Mouse (Mus musculus): ENCODE measurements at regions not wholly inside any gene's neighbourhood (a gene's known extent, or its start where the extent isn't known, plus 50 kb on each side); places are given as distances from the start of the nearest gene placed in this dataset.

- Histone ChIP-seq H3K4me1 (no peaks in the 10 kb centered on the region), H3K36me3 (no peaks in the 10 kb centered on the region), H3K4me3 (no peak overlapping the region), H3K4me2 (replicated peaks) (no peak overlapping the region), H3K27ac (no peak overlapping the region), H3K9me3 (replicated peaks) (no peaks in the 10 kb centered on the region), H3K9ac (no peak overlapping the region), H3K27me3 (no peaks in the 10 kb centered on the region)
- WGBS: 86% methylated on average over 8 of the region's 8 CpGs
- no peak for ATAC-seq (ENCODE audit: low FRiP score)
Observed at GRCm38 (mm10) chr2:147647972-147648371, 286.2 kb downstream of the Pax1 start.

DNA sequence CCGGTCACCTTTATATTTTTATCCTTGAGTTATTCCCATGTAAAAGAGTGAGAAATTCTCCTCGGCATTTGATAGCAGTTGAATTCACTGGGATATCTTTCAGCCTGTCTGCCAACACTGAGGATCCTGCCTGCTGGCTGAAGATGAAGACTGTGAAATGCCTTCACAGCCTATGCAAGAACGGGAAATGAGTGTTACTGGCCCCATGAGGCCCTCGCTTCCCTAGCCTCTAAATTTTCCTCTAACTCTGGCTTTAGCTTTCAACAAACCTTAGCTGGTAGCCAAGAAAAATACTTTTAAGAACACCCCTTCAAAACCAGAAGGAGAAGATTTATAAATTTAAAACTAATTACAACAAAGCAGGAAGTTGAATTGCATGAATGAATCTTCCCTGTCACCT lies 285.8 kb downstream of the Pax1 start:
- H3K9ac ChIP-seq: no peak overlapping the region
- ATAC-seq (ENCODE audit: low FRiP score): no peak
- no peak overlapping the region for H3K4me3 ChIP-seq
- no peaks in the 10 kb centered on the region for H3K27me3 ChIP-seq
- no peaks in the 10 kb centered on the region for H3K9me3 ChIP-seq (replicated peaks)
- no peak overlapping the region for H3K27ac ChIP-seq
- 81% methylated on average over 4 of the region's 4 CpGs for WGBS
- no peaks in the 10 kb centered on the region for H3K36me3 ChIP-seq
- no peak overlapping the region for H3K4me2 ChIP-seq (replicated peaks)
- no peaks in the 10 kb centered on the region for H3K4me1 ChIP-seq

DNA sequence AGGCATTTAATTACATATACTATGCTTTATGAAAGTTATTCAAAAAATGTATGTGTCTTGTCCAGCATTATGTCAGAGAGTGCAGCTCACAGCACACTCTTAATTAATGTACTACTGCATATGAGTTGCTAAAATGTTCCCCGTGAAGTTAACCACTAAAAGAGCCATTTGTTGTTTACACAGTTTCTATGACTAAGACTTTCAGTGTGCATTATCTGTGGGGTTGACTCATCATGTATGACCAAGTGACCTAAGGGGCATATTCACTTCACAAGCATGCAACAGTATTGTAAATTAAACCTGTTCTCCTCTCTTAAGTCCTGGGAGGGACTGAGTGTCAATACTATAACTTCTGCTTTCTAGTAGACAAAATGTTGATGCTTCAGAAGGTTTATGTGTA lies 276.2 kb downstream of the Pax1 start:
- Histone ChIP-seq H3K36me3 (no peaks in the 10 kb centered on the region), H3K9me3 (replicated peaks) (no peaks in the 10 kb centered on the region), H3K4me3 (no peak overlapping the region), H3K27ac (no peak overlapping the region), H3K9ac (no peak overlapping the region), H3K4me2 (replicated peaks) (no peak overlapping the region), H3K4me1 (0 out of 2 replicates have a peak, but pooled peaks cover 1% of the 10 kb centered on the region), H3K27me3 (no peaks in the 10 kb centered on the region)
- no peak for ATAC-seq (ENCODE audit: low FRiP score)
- 92% methylated on average over 1 of the region's 1 CpGs for WGBS

DNA sequence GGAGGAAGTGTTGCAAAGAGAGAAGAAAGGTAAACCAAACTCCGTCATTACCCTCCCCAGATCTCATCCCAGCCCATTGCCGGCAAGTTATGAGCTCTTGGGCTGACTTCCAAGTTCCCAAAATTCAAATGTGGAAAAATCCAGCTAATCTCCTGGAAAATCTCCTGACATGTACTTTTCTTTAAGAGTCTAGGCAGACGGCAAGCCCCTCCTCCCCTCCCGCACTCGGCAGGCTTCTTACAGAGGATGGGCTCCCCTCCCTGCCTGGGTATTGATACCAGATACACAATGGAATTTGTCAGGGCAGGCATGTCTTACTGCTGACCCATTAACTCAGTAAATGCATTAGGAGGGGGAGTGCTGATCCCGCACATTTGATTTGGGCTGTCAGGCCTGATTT lies 271.0 kb downstream of the Pax1 start:
- no peak for ATAC-seq (ENCODE audit: low FRiP score)
- 42% methylated on average over 6 of the region's 6 CpGs for WGBS

DNA sequence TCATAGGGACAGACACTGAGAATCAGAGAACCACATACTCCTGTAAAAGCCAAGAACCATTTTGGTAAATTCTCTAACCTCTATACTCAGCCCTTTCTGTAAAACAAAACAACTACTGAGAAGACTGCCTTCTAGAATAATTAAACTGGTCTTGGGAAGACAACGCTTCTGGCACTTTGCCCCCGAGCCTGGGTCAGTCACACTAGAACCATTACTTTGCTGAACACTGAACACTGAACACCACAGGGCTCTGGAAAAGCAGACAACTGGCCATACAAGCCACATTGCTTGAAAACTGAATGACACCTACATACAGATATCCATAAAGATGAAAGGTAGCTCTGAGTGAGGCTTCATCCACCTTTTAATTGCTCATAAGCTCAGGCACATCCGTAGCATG lies 268.0 kb downstream of the Pax1 start:
- no peak overlapping the region for H3K4me3 ChIP-seq
- no peak overlapping the region for H3K4me2 ChIP-seq (replicated peaks)
- no peaks in the 10 kb centered on the region for H3K9me3 ChIP-seq (replicated peaks)
- no peak for ATAC-seq (ENCODE audit: low FRiP score)
- WGBS: 76% methylated on average over 3 of the region's 3 CpGs
- H3K9ac ChIP-seq: no peak overlapping the region
- H3K27me3 ChIP-seq: no peaks in the 10 kb centered on the region
- H3K27ac ChIP-seq: no peak overlapping the region
- 0 out of 2 replicates have a peak, but pooled peaks cover 3% of the 10 kb centered on the region for H3K4me1 ChIP-seq
- H3K36me3 ChIP-seq: no peaks in the 10 kb centered on the region

More for the DNA sequence above, 271.0 kb downstream of the Pax1 start:
- no peaks in the 10 kb centered on the region for H3K27me3 ChIP-seq
- no peak overlapping the region for H3K4me3 ChIP-seq
- H3K36me3 ChIP-seq: no peaks in the 10 kb centered on the region
- no peak overlapping the region for H3K27ac ChIP-seq
- H3K4me1 ChIP-seq: 0 out of 2 replicates have a peak, but pooled peaks cover 3% of the 10 kb centered on the region
- H3K9me3 ChIP-seq (replicated peaks): no peaks in the 10 kb centered on the region
- H3K4me2 ChIP-seq (replicated peaks): no peak overlapping the region
- H3K9ac ChIP-seq: no peak overlapping the region

DNA sequence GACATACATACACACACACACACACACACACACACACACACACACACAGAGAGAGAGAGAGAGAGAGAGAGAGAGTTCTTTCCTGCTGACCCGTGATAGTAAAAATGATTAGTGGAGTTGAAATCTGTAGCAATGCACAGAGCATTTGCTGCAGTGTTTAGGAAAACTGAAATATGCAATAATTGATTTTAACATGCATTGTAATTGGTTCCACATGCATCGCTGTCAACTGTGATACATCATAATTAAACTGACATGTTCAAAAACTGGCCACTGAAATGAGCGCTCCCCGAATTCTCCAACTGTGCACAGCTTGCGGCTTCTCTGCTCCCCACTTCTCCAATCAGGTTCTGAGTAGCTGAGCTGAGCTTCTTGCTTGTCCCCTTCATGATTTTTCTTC lies 265.4 kb downstream of the Pax1 start:
- H3K4me1 ChIP-seq: no peaks in the 10 kb centered on the region
- H3K9ac ChIP-seq: no peak overlapping the region
- H3K27ac ChIP-seq: no peak overlapping the region
- H3K4me2 ChIP-seq (replicated peaks): no peak overlapping the region
- 68% methylated on average over 5 of the region's 5 CpGs for WGBS
- H3K4me3 ChIP-seq: no peak overlapping the region
- H3K9me3 ChIP-seq (replicated peaks): no peaks in the 10 kb centered on the region
- no peaks in the 10 kb centered on the region for H3K36me3 ChIP-seq
- ATAC-seq (ENCODE audit: low FRiP score): no peak
- no peaks in the 10 kb centered on the region for H3K27me3 ChIP-seq

GRCm38 (mm10) chr2:147623116-147623515 lies 261.4 kb downstream of the Pax1 start:
- no peak overlapping the region for H3K9ac ChIP-seq
- no peak overlapping the region for H3K4me2 ChIP-seq (replicated peaks)
- H3K9me3 ChIP-seq (replicated peaks): no peaks in the 10 kb centered on the region
- WGBS: 90% methylated on average over 4 of the region's 4 CpGs
- H3K4me1 ChIP-seq: no peaks in the 10 kb centered on the region
- H3K4me3 ChIP-seq: no peak overlapping the region
- H3K27ac ChIP-seq: no peak overlapping the region
- H3K36me3 ChIP-seq: no peaks in the 10 kb centered on the region
- H3K27me3 ChIP-seq: no peaks in the 10 kb centered on the region
- ATAC-seq (ENCODE audit: low FRiP score): no peak

- Histone ChIP-seq H3K9me3 (replicated peaks) (no peaks in the 10 kb centered on the region), H3K9ac (no peak overlapping the region), H3K4me3 (no peak overlapping the region), H3K4me1 (no peaks in the 10 kb centered on the region), H3K27ac (no peak overlapping the region), H3K4me2 (replicated peaks) (no peak overlapping the region), H3K36me3 (no peaks in the 10 kb centered on the region), H3K27me3 (no peaks in the 10 kb centered on the region)
- WGBS: 68% methylated on average over 10 of the region's 10 CpGs
- ATAC-seq (ENCODE audit: low FRiP score): no peak
Observed at GRCm38 (mm10) chr2:147617849-147618248, 256.1 kb downstream of the Pax1 start.

GRCm38 (mm10) chr2:147610343-147610742 lies 248.6 kb downstream of the Pax1 start:
- Histone ChIP-seq H3K4me1 (no peaks in the 10 kb centered on the region), H3K4me3 (no peak overlapping the region), H3K27ac (no peak overlapping the region), H3K27me3 (no peaks in the 10 kb centered on the region), H3K9me3 (replicated peaks) (no peaks in the 10 kb centered on the region), H3K9ac (no peak overlapping the region), H3K4me2 (replicated peaks) (no peak overlapping the region), H3K36me3 (no peaks in the 10 kb centered on the region)
- ATAC-seq (ENCODE audit: low FRiP score): no peak

DNA sequence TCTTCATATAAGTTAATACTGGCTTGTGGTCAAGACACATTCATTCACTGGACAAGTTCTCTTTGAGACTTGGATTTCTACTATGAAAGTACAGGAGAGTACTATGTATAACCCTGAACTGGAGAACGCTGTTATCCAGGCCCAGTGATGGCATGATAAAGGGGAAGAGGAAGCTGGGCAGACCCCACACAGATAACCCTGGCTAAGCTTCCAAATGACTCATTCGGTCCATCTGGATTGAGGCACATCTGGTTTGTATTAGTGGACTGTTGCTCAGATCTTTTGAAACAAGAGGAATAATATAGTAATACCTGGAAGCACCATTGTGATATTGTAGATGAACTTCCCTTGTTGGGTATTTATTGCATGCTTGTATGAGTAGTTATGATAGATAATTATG lies 239.9 kb downstream of the Pax1 start:
- H3K9me3 ChIP-seq (replicated peaks): no peaks in the 10 kb centered on the region
- no peak for ATAC-seq (ENCODE audit: low FRiP score)
- H3K27ac ChIP-seq: no peak overlapping the region
- no peak overlapping the region for H3K4me2 ChIP-seq (replicated peaks)
- H3K4me1 ChIP-seq: no peaks in the 10 kb centered on the region
- 64% methylated on average over 2 of the region's 2 CpGs for WGBS
- no peaks in the 10 kb centered on the region for H3K27me3 ChIP-seq
- H3K36me3 ChIP-seq: no peaks in the 10 kb centered on the region
- no peak overlapping the region for H3K4me3 ChIP-seq
- H3K9ac ChIP-seq: no peak overlapping the region

- H3K4me3 ChIP-seq: no peak overlapping the region
- no peaks in the 10 kb centered on the region for H3K4me1 ChIP-seq
- WGBS: 65% methylated on average over 1 of the region's 1 CpGs
- H3K9me3 ChIP-seq (replicated peaks): no peaks in the 10 kb centered on the region
- no peak overlapping the region for H3K9ac ChIP-seq
- no peak for ATAC-seq (ENCODE audit: low FRiP score)
- no peaks in the 10 kb centered on the region for H3K36me3 ChIP-seq
- no peaks in the 10 kb centered on the region for H3K27me3 ChIP-seq
- no peak overlapping the region for H3K4me2 ChIP-seq (replicated peaks)
- H3K27ac ChIP-seq: no peak overlapping the region
Observed at GRCm38 (mm10) chr2:147572413-147572812, 210.7 kb downstream of the Pax1 start.

DNA sequence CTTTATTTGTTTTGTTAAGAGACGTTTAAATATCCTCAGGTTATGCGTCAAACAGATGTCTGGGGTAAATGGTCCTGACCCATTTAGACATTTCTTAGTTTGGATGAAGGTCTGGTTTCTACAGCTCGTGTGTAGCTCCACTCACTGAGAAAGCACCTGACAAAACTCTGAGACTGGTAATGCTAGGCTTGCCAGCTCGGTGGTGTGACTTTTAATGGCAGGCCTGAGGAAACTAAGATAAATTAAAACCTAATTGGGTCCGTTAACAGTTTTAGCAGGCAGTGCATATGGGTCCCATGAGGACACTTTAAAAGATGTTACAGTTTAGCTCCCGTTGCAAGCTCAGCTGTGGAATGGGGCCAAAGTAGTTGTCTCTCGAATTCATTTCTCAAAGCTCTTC lies 199.5 kb downstream of the Pax1 start:
- ATAC-seq (ENCODE audit: low FRiP score): no peak

GRCm38 (mm10) chr2:147560426-147561155 lies 198.9 kb downstream of the Pax1 start:
- Histone ChIP-seq H3K9me3 (replicated peaks) (no peaks in the 10 kb centered on the region), H3K4me2 (replicated peaks) (no peak overlapping the region), H3K4me1 (no peaks in the 10 kb centered on the region), H3K9ac (no peak overlapping the region), H3K27ac (no peak overlapping the region), H3K36me3 (no peaks in the 10 kb centered on the region), H3K27me3 (no peaks in the 10 kb centered on the region), H3K4me3 (no peak overlapping the region)
- 69% methylated on average over 20 of the region's 20 CpGs for WGBS
- no peak for ATAC-seq (ENCODE audit: low FRiP score)

More for the DNA sequence above, 199.5 kb downstream of the Pax1 start:
- Histone ChIP-seq H3K4me1 (no peaks in the 10 kb centered on the region), H3K27me3 (no peaks in the 10 kb centered on the region), H3K4me3 (no peak overlapping the region), H3K9me3 (replicated peaks) (no peaks in the 10 kb centered on the region), H3K9ac (no peak overlapping the region), H3K27ac (no peak overlapping the region), H3K4me2 (replicated peaks) (no peak overlapping the region), H3K36me3 (no peaks in the 10 kb centered on the region)
- 63% methylated on average over 7 of the region's 7 CpGs for WGBS

Data from hindbrain, embryonic 12.5 days (tissue).